Mouse (Mus musculus): ENCODE measurements around the gene Usp28. TPM values are rescaled to one million over a fixed set of nuclear protein-coding genes. Genes with fewer than 3 reads are reported as not detected.

Usp28 gene
- total RNA-seq, 2 experiments from 2014 or later = 137 to 152 TPM

DNA sequence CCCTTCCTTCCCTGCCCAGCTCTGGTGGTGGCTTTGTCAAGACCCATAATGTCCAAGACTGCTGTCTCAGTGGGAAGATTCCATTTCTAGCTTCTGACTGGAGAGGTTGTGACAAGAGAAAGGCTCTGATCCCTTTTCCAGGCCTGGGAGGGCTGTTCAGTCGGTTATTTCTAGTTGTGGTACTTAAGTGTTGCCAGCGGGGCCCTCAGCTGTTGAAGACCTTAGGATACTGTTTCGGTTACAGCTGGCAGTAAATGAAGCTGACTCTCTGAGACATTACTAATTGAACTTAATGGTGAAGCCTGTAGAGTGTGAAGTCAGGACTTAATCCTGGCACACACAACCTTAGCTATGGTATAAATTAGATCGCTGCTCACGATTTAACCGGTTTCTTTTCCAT is 14.1 kb downstream of the Usp28 start:
- DNase-seq = no peak
- intact Hi-C loops (cut with DNase I) = no loop called here

DNA sequence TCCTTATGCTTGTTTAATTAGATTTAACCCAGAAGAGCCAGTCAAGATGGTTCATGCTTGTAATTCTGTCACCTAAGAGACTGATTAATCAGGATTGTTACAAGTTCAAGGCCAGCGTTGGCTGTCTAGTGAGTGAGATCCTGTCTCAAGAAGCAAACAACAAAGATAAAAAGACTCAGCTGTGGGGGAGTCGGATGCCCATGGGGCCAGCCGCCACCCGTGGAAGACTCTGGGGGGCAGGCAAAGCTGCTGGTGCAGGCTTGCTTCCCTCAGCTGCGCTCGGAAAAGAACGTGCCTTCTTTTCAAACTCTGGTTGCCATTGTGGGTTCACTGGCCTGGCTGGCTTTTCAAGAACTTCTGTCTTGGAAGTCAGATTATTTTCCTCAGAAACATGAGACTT is 30.6 kb downstream of the Usp28 start:
- intact Hi-C loops (cut with DNase I) = no loop called here
- DNase-seq = no peak

DNA sequence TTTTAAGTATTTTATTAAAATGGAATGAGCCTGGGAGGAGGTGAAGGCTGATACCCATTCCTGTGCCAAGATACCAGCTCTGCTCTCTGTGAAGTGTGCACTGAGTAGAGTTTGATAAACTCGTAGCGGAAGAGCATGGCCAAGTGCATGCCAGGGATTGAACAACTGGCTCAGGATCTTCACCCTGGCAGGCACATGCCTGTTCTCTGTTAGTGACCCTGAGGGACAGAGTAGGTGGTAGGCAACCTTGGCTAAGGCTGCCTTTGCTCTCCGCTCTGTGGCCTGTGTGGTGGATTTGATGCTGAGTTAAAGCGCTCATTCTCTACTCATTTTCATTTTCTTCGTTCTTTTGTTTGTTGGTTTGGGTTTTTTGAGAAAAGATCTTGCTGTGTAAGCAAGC is 36.1 kb downstream of the Usp28 start:
- intact Hi-C loops (cut with DNase I) = no loop called here
- DNase-seq = no peak

DNA sequence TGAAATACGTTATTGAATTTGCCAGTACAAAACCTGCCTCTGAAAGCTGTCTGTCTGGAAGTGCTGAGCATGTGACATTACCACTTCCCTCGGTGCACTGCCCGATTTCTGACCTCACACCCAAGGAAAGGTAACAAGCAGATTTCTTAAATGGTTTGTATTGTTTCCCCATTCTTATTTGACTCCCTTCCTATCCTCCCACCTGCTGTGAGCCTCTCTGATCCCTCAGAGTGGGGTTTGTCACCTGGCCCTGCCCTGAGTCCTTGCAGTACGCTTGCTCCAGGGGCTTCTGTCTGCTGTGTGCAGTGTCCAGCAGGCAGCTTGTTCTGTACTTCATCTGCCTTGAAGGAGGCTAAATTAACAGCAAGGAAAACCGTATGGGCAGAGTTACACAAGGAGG is 38.8 kb downstream of the Usp28 start:
- no peak for DNase-seq
- intact Hi-C loops (cut with DNase I) = no loop called here

DNA sequence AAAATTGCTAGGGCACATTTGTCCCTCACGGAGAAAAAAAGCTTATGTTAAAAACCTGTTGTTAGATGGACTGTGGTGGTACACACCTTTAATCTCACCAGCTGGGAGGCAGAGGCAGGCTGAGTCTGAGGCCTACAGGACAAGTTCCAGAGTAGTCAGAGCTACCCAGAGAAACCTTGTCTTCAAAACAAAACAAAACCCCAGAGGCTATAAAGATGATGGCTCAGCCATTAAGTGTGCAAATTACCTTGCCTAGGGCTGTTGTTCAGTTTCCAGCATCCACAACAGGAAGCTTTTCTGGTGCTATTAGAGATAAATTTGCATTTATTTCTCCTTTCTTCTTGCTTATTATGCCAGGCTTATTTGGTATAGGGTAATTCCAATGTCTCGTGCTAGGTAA is 39.4 kb downstream of the Usp28 start:
- intact Hi-C loops (cut with DNase I) = no loop called here
- DNase-seq = no peak

DNA sequence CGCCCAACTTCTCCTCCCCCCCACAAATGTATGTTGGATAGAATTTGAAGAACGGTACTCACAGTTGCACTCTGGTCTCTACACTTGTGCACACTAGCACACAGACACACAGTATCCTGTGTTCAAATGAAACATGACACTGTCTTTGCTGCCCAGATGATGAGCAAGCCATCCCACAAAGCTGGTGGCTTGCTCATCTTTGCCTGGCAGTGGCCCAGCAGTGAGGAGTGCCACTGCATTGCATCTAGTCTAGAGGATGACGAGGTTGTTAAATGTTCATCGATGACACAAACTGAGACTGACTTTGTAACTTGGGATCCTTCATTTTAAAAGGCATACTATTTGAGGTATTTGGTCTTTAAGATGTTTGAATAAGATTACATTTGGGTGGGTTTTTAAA is 49.6 kb downstream of the Usp28 start:
- DNase-seq = no peak
- intact Hi-C loops (cut with DNase I) = no loop called here

DNA sequence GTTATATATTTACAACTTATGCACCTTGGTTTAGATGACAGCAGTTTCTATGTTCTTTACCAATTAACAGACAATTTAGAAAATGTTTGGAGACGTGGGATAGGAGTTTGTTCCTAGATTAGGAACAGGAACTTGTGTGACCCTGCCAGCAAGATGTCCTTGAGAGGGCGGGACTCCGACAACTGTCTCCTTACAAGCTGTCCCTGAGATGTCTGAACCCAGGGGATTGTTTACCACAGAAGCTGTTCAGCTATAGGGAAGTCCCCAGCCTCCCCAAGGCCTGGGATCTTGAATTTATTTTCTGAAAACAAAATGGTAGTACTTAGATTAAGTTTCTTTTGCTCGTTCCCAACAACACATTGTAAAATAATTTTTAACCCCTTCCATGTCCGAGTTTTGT is 65.7 kb downstream of the Usp28 start:
- DNase-seq = no peak
- intact Hi-C loops (cut with DNase I) = loop anchor here (5.0 to 10.0 kb wide), 3 partner anchors 64 to 404 kb away; partner anchors contain the start of gene Usp28

DNA sequence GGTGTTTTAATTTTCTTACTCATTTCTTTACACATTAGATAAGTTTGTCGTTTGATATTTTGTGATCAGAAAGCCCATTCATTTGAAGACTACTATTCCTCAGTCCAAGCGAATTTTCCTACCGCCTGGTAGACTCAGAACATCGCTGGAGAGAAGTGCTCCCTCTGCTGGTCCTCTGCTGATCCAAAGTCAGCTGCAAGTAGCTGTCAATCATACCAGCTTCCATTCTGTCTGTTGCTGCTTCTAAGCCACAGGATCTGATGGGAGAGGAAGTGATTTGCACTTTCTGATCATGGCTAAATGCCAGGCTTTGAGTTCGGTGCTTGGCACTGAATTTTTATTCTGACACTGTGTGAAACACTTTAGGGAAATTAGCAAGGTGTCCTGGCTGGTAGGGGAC is 66.2 kb downstream of the Usp28 start:
- intact Hi-C loops (cut with DNase I) = loop anchor here (5.0 to 10.0 kb wide), 3 partner anchors 64 to 404 kb away; partner anchors contain the start of gene Usp28
- DNase-seq = peak; percentile 52 to 58

DNA sequence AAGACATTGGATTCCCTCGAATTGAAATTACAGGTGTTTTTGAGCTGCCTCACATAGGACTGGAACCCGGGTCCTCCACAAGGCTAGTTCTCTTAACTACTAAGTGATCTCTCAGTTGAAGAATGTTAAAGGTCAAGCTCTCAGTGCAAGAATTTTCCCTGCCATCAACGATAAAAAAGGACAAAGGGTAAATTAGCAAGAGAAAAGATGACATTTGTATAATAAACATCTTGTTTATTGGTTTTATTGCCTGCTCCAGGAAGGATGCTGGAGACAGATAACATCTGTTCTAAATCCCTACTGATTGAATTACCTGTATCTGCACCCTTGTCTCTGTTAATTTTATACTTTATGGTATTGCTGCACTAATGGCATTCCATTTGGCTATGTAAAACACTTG is 68.9 kb downstream of the Usp28 start:
- no peak for DNase-seq
- intact Hi-C loops (cut with DNase I) = loop anchor here (5.0 to 10.0 kb wide), 3 partner anchors 67 to 407 kb away; partner anchors contain the start of gene Usp28

DNA sequence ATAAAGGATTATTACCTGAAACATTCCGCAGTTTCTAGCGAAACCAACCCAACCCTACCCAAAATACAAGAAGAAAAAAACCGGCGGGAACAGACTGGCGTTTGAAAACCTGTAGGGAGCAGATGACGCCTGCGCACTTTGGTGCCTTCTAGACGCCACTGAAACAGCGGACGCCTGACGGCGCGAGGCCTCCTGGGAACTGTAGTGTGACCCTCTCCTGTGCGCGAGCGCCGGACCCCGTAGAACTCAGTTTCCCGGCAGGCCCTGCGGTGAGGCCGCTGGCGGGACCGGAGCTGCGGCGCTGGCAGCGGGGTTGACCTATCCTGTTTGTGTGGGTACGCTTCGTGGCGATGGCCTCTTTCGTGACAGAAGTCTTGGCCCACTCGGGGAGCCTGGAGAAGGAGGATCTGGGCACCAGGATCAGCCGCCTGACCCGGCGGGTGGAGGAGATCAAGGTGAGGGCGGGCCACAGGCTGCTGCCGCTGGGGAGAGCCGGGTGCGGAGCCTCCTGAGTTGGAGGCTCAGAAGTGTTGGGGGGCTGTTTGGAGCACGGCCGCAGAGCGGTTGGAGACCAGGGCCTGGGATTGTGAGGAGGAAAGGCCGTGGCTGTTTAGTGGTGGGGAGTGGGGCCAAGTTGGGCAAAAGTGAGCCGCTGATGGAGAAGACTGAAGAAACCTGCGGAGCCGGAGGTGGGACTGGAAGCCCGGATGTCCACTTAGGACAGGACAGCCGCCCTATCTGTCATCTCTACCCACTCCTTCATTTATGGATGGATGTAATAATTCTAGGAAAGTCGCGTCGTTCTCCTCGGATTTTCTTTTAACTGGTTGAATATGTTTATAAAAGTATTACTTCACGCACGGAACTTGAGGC is 70.4 kb downstream of the Usp28 start, which contains the start of gene Zw10:
Gene Zw10 (plus strand): TSS at position 281 of the 873 bp plus-strand sequence.
- peak; percentile 91 for DNase-seq
- intact Hi-C loops (cut with DNase I) = loop anchor here (10.0 kb wide), 1 partner anchor 191 kb away; no protein-coding TSS in a partner anchor

DNA sequence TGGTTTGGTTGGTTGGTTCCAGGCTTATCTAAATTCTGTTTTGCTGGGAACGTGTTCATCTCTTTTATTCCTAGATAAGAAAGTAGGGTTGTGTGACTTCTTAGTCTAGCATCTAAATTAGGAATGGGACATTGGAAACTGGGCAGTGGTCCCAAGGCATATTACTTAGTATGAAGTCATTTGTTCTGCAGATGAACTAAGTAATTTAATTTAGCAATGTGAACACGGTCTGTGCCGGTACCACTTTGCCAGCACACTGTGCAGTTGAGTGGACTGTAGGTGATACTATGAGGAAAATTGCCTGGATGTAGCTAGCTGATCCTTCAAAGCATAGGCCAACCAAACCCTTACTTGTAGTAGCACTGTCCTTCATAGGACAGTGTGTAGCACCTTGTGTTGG is 91.7 kb downstream of the Usp28 start:
- intact Hi-C loops (cut with DNase I) = no loop called here
- peak in 1 of 2 experiments; percentile 31 for DNase-seq

DNA sequence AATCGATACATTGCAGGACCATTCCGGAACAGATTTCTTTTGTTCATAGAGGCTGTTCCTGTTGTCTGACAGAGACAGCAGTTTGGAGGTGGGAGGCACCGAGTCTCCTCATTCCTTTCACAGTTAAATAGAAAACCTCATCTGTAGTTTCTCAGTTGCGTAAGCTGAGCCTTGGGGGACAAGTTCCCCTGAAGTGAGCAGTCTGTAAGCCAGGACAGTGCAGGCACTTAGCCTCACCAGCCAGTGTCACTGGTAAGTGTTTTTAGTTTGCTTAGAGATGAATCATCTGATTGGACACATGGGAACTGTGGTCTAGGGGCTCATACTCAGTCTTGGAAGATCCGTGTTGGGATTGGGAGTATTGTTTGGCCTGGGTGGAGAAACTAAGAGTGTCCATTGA is 95.9 kb downstream of the Usp28 start, which contains the start of gene Tmprss5:
Gene Tmprss5 (plus strand): TSS at position 154 of the 400 bp plus-strand sequence.
- no peak for DNase-seq
- intact Hi-C loops (cut with DNase I) = loop anchor here (1.0 to 10.0 kb wide), 3 partner anchors 166 to 1354 kb away; no protein-coding TSS in a partner anchor

DNA sequence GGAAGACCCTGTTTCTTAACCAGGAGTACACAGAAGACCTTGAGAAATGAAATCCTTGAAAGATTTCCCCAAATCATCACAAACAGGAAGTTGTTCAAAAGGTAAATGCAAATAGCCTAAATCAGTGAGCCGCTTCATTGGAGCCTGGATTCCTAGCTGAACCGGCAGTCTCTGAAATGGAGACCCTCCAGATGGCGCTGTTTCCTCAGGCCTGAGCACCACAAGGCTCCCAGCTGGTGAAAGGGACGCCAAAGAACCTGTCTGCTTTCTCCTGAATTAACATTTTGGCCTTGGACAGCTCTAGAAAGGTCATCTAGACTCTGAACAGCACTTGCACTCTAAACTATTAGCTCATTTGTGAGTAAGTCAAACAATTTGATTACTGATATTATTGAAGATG is 96.4 kb downstream of the Usp28 start:
- intact Hi-C loops (cut with DNase I) = loop anchor here (1.0 to 10.0 kb wide), 3 partner anchors 166 to 1353 kb away; no protein-coding TSS in a partner anchor
- peak; percentile 69 to 77 for DNase-seq

DNA sequence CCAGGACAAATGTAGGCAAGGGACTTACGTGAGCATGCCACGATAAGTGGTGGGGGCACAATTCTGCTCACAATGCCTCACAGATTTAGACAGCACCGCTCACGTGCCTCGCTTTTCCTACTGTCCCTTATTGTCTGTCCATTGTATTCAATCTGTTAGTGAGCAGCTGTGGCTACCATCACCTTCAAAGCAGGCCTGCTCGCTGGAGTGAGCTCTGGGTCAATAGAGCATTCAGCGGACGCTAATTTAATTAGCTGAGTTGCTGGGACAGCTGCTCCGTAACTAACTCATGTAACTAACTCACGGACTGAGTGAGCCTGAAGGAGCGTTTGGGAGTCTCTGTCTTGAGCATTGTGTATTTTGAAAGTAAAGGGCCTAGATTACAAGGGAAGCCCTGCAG is 102.1 kb downstream of the Usp28 start:
- no peak for DNase-seq
- intact Hi-C loops (cut with DNase I) = loop anchor here (10.0 kb wide), 1 partner anchor 1347 kb away; no protein-coding TSS in a partner anchor

Other genes with a start within 250 kb of the Usp28 start
- 100 to 1,000 TPM; 118 to 222 TPM for gene Zbtb16, start 149.2 kb upstream of the Usp28 start, total RNA-seq (2021)
- gene Htr3a, start 74.3 kb upstream of the Usp28 start, total RNA-seq (2021) = not detected
- not detected for gene Htr3b, start 20.4 kb upstream of the Usp28 start, total RNA-seq (2021)
- 10 to 100 TPM; 10.4 to 11.8 TPM for gene Zw10, start 70.2 kb downstream of the Usp28 start, total RNA-seq (2021)
- under 1 TPM in 1 of 2 experiments, not detected in 1; 0.28 TPM for gene Tmprss5, start 95.9 kb downstream of the Usp28 start, total RNA-seq (2021)